Mouse (Mus musculus) ES-E14 (cell line): ENCODE results near the gene Ifitm6. TPM values are rescaled to one million over a fixed set of nuclear protein-coding genes. Genes with fewer than 3 reads are reported as not detected.

ENCODE experiments used
- DNase-seq: peaks from one replicate; pipeline ENCODE4 v3.0.0-alpha.2; 2013; ENCODE audit warnings: low read depth, low spot score
- H3K27ac ChIP-seq: 2 replicates; pipeline ENCODE4 v1.5.1; 2012; ENCODE audit warnings: low read depth, mild to moderate bottlenecking, low read length, moderate library complexity, mixed read lengths; ENCODE audit not compliant: poor library complexity, insufficient read depth, severe bottlenecking
- H3K36me3 ChIP-seq: 2 replicates; pipeline ENCODE4 v1.6.1; 2012; ENCODE audit warnings: mild to moderate bottlenecking, low read length, moderate library complexity, mixed read lengths; ENCODE audit not compliant: control insufficient read depth, poor library complexity, insufficient read depth, severe bottlenecking
- H3K4me1 ChIP-seq, 2 experiments: fragments of 150-350 bp in 1 of 2; sonication (generic) in 1 of 2; 2 replicates each; pipeline ENCODE4 v1.6.1; 2012; ENCODE audit warnings: low read length in 2 of 2, mild to moderate bottlenecking in 1 of 2, mixed read lengths in 1 of 2; ENCODE audit not compliant: control insufficient read depth in 2 of 2, insufficient read depth in 2 of 2, poor library complexity in 1 of 2
- H3K4me3 ChIP-seq, 2 experiments: fragments of 150-350 bp in 1 of 2; sonication (generic) in 1 of 2; 2 replicates each; pipeline ENCODE4 v1.5.1; 2012; ENCODE audit warnings: low read length in 2 of 2, low read depth in 1 of 2, mild to moderate bottlenecking in 1 of 2, mixed read lengths in 1 of 2; ENCODE audit not compliant: insufficient read depth in 1 of 2, poor library complexity in 1 of 2, severe bottlenecking in 1 of 2
- H3K9ac ChIP-seq: 2 replicates; pipeline ENCODE4 v1.6.1; 2012; ENCODE audit warnings: low read depth, mild to moderate bottlenecking, low read length, mixed read lengths; ENCODE audit not compliant: poor library complexity, insufficient read depth, severe bottlenecking
- H3K9me3 ChIP-seq: fragments of 150-350 bp; sonication (generic); 2 replicates; pipeline ENCODE4 v1.6.1; 2012; ENCODE audit warnings: low read depth, mild to moderate bottlenecking, low read length; ENCODE audit not compliant: control insufficient read depth, insufficient read depth
- CHD2 ChIP-seq: IDR thresholded peaks from 2 replicates; pipeline ENCODE4 v1.6.1; 2014; ENCODE audit warnings: mild to moderate bottlenecking, low read depth, low read length, inconsistent platforms
- HCFC1 ChIP-seq: IDR thresholded peaks from 2 replicates; pipeline ENCODE4 v1.6.1; 2012; ENCODE audit warnings: low read length, inconsistent platforms, borderline replicate concordance; ENCODE audit not compliant: insufficient read depth
- MAFK ChIP-seq: IDR thresholded peaks from 2 replicates; pipeline ENCODE4 v1.6.1; 2014; ENCODE audit warnings: mild to moderate bottlenecking, low read depth, low read length, inconsistent platforms; ENCODE audit not compliant: insufficient read depth
- ZC3H11A ChIP-seq: IDR thresholded peaks from 2 replicates; pipeline ENCODE4 v1.6.1; 2012; ENCODE audit warnings: low read depth, mild to moderate bottlenecking, inconsistent platforms, low read length, borderline replicate concordance
- ZNF384 ChIP-seq: IDR thresholded peaks from 2 replicates; pipeline ENCODE4 v1.6.1; 2012; ENCODE audit warnings: low read depth, low read length, inconsistent platforms
- in situ Hi-C, 2 experiments: fragments of 600-800 bp; cut with MboI; formaldehyde crosslinking; loops; one replicate each; pipeline ENCODE4 v1.15.1; 2025; ENCODE audit warnings: low sequenced_read_pairs in 2 of 2, inconsistent platforms in 1 of 2; ENCODE audit not compliant: unreplicated experiment in 2 of 2
- total RNA-seq: library from RNA; depleted of rRNA; stranded (reverse); fragments of 300-350 nt; gene quantifications from 2 replicates; pipeline ENCODE4 v1.2.3, GENCODE M21; 2012

Ifitm6 gene
- total RNA-seq, 1 experiment: 0.36 TPM

DNA sequence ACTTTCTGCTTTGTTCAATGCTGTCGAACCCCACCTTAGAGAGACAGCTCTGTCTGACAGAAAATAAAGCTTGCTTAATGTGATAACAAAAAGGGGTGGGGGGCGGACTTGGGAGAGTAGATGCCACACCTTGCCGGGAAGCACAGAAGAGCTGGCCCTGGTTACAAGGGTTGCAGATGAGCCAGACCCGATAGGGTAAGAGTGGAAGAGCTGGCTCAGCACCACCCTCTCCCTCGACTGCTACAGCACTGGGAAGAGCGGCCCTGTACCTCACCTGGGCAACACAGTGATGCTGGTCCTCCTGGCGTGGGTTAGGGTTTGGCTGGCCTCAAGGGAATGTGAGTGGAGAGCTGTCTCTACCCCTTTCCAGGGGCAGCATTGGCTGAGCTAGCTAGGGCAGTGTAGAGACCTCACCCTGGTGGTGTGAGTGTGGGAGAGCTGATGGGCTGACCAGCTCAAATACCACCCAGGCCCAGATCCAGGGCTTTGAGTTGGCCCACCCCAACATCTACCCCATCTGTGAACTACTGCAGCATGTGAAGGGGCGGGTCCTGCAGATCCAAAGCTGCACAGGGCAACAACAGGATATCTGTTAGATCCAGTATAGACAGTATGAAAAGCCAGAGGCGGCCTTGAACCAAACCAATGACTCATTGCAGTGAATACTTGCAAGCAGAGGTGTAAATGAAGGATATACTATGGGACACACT lies 14.9 kb upstream of the Ifitm6 start:
- no peaks in the 10 kb centered on the region for H3K9me3 ChIP-seq
- H3K4me1 ChIP-seq: peaks cover 4 to 16% of the 10 kb centered on the region in 2 experiments; a peak in 2 of 4 replicates
- no peak for DNase-seq
- no peak overlapping the region for H3K4me3 ChIP-seq
- no peak overlapping the region for H3K27ac ChIP-seq
- in situ Hi-C loops: no loop called here
- no peak overlapping the region for H3K9ac ChIP-seq
- TF ChIP-seq CHD2 (no peak), ZNF384 (no peak), MAFK (no peak), HCFC1 (no peak)
- H3K36me3 ChIP-seq: no peaks in the 10 kb centered on the region

DNA sequence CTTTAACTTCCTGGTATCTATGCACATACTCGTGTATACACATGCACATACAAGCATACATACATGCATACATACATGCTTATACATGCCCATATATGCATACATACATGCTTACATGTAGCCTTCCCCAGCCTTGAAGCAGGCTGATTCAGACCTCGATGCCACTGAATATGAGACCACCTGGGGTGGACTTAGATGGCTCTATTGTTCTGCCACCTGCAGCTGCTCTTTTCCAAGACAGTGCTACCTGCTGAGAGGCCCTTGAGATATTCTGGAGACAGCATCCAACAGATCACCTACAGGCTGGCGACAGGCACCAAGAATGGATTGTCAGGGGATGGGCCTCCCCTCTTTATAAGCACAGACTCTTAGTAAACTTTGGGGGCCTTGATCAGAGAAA lies 12.7 kb upstream of the Ifitm6 start:
- no peak overlapping the region for H3K27ac ChIP-seq
- no peak overlapping the region for H3K4me3 ChIP-seq
- no peak for DNase-seq
- TF ChIP-seq MAFK: no peak
- TF ChIP-seq ZNF384: no peak
- no peak for TF ChIP-seq CHD2
- TF ChIP-seq ZC3H11A: no peak
- no peak for TF ChIP-seq HCFC1
- no peaks in the 10 kb centered on the region for H3K36me3 ChIP-seq
- no peaks in the 10 kb centered on the region for H3K9me3 ChIP-seq
- H3K4me1 ChIP-seq: peaks cover 6 to 20% of the 10 kb centered on the region in 2 experiments; a peak in 2 of 4 replicates
- in situ Hi-C loops: no loop called here
- no peak overlapping the region for H3K9ac ChIP-seq

DNA sequence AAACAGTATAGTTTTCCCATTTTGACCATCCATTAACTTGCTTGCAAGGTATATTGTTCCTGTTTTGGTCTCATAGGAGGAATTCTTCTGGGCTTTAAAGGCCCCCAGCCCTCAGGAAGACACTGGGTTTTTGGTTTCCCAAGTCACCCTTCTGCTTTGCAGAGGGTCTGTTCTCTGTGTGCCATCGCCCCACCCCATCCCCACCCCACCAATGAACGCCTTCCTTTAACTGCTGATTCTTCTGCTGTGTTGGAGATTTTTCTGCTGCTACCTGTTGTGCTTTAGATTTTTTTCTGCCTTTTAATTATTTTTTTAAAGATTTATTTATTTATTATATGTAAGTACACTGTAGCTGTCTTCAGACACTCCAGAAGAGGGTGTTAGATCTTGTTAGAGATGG lies 11.1 kb upstream of the Ifitm6 start, which contains the start of gene Gm17387:
Gene Gm17387, plus strand, starts transcription at position 301 of the 400 bp plus-strand sequence.
- no peak within 1 kb of the TSS for H3K27ac ChIP-seq
- in situ Hi-C loops: no loop called here
- TF ChIP-seq CHD2: no peak
- TF ChIP-seq ZNF384: no peak
- TF ChIP-seq MAFK: no peak
- no peak for TF ChIP-seq ZC3H11A
- no peak for TF ChIP-seq HCFC1

DNA sequence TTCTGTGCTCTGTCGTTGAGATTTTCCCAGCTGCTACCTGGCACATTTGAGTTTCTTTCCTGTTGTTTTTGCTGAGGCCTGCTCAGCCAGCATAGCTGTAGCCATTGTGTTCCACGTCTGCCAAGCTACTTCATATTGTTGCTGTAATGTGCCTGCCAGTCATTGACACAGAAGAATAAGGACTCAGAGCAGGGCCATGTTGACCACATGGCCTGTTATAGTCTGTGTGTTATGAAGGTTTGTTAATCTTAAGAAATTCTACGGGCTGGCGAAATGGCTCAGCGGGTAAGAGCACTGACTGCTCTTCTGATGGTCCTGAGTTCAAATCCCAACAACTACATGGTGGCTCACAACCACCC lies 9.0 kb upstream of the Ifitm6 start:
- in situ Hi-C loops: no loop called here
- Histone ChIP-seq H3K9me3 (no peaks in the 10 kb centered on the region), H3K9ac (no peak overlapping the region; the same call in 1 of the 2 replicates), H3K4me3 (no peak overlapping the region), H3K27ac (peak overlapping the region; percentile 54; the same call in 1 of the 2 replicates), H3K36me3 (no peaks in the 10 kb centered on the region), H3K4me1 (peaks cover 6 to 10% of the 10 kb centered on the region in 2 experiments; a peak in 2 of 4 replicates)
- no peak for DNase-seq
- TF ChIP-seq ZC3H11A: no peak
- TF ChIP-seq HCFC1: no peak
- no peak for TF ChIP-seq ZNF384
- no peak for TF ChIP-seq CHD2
- no peak for TF ChIP-seq MAFK

More for the DNA sequence above, 11.1 kb upstream of the Ifitm6 start, which contains the start of gene Gm17387:
- no peak within 1 kb of the TSS for H3K4me3 ChIP-seq
- no peaks in the 10 kb centered on the region for H3K36me3 ChIP-seq
- H3K9ac ChIP-seq: no peak within 1 kb of the TSS
- DNase-seq: no peak
- no peaks in the 10 kb centered on the region for H3K9me3 ChIP-seq
- H3K4me1 ChIP-seq: peaks cover 6 to 18% of the 10 kb centered on the region in 2 experiments; a peak in 2 of 4 replicates
